Mouse (Mus musculus) kidney, postnatal 10 days (tissue): ENCODE measurements around the gene Btbd9.

Experiments
- DNase-seq: peaks from one replicate; pipeline ENCODE4 v3.0.0; 2021; ENCODE audit warnings: mixed read lengths

The Btbd9 gene

DNA sequence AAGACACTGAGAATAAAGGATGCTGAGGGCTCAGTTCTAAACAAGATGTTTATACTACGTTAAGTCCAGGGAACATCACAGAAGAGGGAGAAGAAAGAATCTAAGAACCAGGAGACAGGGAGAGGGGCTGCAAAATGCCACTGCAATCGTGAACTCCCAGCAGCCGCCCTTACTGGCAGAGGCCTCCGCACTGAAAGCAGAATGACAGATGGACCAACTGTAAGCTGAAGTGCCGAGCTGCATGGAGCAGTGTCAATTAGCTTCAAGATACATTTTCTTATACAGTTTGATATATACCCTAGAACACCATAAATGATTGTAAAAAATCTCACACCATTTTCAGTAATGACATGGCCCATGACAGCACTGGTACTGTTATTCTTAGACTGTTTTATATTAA, 247.4 kb downstream of the Btbd9 start:
- DNase-seq: no peak

DNA sequence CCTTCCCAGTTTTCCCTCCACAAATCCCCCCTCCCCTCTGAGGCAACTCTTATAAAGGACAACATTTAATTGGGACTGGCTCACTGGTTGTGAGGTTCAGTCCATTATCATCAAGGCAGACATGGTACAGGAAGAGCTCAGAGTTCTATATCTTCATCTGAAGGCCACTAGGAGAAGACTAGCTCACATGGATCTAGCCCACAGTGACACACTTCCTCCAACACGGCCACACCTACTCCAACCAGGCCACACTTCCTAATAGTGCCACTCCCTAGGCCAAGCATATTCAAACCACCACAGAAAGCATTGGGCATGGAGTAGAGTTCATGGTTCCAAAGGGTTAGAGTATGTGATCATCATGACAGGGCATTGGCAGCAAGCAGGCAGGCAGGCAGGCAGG, 249.4 kb downstream of the Btbd9 start:
- DNase-seq: no peak

DNA sequence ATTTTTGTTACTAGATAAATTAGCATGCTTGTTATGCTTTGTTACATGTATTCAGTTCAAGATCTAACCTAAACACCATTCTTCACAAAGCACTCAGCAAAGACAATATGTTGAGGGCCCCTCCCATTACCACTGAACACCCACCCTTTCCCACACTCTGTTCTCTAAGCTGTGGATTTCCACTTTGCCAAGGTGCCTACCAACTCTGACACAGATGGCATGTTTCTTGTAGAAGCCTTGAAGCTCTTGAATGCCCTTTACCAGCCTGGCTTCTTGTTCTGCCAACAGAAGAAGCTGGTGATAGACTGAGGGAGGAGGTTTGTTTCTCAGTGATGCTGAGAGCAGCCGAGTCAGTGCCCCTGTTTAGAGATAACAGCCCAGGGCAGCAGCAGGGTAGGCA, 256.0 kb downstream of the Btbd9 start:
- DNase-seq: no peak

DNA sequence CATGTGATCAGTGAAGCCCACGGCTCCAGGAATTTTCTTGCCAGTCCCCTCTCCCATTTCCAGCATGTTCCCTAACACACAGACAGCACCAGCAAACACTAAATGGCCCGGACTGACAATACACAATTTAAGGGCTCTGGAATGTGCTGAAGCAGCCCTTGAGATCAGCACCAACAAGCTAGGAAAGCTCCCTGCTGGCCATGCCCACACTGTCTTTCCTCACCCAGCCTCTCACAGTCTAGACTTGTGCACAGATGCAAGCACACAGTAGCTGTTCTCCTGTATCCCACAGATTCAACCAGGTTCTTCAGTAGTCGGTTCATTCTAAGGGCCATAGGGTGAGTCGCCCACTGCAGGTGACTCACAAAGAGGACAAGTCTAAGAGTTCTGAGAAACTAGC, 263.6 kb downstream of the Btbd9 start:
- DNase-seq: peak; percentile 19

DNA sequence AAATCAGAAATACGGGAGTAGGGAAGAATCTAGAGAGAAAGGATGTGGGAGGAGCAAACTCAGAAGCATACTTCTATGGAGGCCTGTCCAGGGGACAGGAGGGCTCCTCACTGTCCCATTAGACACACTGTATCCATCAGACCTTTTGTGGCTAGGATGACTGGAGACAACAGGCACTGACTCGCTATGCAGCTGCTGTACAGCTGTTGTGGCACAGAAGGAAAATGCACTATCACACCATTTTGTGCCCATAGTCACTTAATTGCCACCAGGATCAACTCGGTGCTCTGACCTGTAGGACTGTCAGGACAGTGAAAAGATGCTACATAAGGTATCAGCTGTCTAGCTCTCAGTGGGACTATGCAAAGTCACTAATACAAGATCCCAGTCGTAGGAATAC, 266.7 kb downstream of the Btbd9 start:
- DNase-seq: no peak

DNA sequence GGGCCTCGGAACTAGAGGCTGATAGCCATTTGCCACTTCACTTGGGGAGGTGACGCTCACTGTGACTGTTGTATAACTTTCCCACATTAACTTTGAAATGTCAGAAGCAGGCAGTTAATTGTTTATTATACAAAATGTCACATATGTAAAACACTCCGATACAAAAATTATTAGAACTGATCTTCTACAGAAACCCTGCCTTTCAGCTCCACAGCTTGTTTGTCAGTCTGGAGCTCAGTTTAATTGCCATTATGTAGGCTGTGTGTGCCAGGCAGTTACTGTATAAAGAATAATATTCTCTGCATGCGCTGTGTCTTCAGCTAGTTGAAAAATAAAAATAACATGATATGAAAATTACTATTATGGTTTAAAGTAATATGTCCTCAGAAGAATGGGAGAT, 267.4 kb downstream of the Btbd9 start:
- no peak for DNase-seq

DNA sequence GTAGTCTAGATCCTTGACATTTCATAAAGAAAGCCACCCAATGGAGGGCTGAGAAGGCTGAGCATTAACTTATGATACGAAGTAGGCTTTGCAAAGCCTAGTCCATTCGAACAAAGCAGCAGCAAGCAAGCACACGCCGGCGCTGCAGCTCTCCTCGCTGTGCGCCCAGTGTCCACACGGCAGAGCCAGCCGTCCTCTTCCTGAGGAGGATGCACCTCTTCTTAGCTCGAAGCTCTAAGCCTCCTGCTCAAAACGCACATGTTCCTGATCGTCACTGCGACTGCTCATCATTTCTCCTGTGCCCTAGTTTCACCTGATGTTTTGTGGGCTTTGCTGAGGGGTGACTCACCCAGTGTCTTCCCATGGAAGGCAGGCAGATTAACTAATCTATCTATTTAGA, 268.0 kb downstream of the Btbd9 start:
- DNase-seq: no peak

DNA sequence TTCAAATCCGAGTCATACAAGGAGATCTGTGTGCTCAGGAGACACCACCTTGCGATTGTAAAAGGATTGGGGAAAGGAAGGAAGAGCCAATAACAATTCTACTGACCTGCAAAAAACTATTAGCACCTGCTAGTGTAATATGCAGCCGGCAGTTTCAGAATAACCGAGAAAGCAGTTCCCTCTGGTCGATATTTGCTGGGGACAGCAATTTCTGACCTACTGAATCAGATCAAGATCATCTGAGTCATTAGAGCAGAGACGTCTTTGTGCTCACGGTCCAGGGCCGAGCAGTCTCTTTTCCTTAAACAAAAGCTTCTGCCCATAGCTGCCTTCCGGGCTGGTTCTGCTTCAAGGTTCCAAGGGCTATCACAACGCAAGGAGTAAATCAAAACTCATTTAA, 269.1 kb downstream of the Btbd9 start:
- DNase-seq: no peak

DNA sequence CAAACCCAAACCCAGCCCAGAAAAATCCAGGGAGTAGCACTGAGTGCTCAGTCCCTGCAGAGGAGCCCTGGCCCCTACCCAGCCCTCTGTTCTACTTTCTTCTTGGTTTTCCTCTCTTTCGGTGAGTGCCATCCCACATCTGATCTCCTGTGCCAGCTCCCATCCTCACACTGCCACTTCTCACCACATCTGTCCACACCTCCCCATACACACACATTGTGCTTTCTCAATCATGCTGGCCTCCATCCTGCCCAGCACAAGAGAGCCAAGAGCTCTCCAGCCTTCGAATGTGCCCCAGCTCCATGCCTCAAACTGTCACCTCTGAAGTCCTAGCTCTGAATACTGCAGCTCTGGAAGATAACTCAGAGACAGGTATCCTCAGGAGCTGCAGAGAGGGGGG, 271.5 kb downstream of the Btbd9 start:
- DNase-seq: no peak

DNA sequence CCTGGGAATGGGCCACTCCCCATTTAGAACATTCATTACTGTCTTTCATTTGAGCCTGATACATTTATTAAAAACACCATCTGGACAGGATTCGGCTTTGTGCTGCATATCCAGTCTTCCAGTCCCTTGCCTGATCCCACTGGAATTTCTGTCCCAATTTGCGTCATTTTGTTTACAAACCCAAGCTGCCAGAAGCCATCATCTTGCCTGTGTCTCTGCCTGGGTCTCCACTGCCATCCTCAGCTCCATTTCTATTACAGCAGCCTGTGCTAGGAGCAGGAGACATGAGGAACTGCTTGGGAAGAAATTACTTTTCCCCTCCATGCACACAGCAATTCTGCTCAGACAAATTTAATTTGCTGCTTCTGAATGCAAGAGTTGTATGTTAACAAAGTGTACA, 274.9 kb downstream of the Btbd9 start:
- DNase-seq: peak; percentile 20

DNA sequence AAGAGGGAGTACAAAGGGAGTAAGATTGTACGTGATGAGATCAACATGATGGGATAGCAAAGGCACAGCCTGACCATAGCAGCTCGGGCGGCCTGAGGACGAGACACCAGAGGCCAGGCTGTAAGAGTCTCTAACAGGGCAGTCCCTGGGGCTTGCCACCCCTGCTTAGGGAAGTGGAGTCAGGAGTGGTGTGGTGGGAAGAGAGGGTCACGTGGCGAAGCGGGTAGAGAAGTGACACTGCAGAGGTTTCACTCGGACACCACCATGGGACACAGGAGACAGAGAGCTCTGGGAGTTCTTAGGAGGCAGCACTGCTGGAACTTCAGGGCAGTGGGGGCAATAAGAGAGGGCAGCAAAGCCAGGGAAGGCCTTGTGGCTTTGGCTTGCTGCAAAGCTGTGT, 278.9 kb downstream of the Btbd9 start:
- no peak for DNase-seq

DNA sequence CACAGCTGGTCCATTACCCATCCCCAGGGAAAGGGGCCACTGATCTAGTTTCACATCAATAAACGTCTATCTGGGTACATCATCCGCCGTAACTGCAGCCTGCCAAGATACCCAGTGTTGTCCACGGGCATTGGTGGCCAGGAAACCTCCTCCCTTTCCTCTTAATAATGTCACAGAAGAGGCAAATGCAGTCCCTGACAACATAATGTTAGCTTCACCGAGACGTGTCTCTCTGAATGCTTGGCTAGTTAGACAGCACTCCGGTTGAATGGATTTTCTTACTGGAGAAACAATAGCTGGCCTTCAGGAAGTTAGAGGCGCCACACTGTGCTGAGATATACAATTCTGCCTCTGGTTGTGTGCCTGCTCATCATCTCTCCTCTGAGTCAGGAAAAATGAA, 280.2 kb downstream of the Btbd9 start:
- no peak for DNase-seq

DNA sequence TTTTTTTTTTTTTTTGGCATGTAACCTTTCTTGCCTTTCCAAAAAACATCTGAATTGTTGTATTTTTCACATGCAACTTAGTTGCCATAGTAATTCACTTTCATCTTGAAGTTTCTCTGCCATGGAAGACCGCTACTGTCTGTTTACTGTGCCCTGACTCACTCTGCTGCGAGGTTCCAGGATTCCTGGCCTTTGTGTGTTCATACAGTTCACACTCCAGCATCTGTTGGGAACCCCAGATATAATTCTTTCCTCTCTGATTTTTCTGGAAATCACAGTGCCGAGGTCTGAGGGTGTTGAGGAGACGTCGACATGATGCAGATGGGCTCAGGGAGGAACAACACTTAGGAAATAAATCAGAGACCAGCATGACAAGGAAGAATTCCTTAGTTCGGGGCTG, 283.6 kb downstream of the Btbd9 start:
- no peak for DNase-seq

DNA sequence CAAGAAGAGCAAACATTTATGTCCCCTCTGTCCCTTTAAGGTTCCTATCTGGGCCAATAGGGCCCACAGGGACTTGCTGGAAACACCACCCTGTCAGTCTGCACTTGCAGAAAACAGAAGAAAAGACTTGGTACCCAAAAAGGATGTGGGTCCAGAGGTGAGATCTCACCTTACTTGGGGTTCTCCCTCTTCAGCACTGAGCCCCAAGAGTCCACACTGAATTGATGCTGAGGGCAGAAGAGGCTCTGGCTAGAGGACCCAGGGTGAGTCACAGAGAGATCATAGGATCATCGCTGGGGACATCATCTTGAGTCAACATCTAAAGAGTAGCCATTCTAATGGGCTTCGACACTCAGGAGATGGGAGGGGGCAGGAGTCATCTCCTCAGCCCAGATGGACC, 290.6 kb downstream of the Btbd9 start:
- DNase-seq: no peak

DNA sequence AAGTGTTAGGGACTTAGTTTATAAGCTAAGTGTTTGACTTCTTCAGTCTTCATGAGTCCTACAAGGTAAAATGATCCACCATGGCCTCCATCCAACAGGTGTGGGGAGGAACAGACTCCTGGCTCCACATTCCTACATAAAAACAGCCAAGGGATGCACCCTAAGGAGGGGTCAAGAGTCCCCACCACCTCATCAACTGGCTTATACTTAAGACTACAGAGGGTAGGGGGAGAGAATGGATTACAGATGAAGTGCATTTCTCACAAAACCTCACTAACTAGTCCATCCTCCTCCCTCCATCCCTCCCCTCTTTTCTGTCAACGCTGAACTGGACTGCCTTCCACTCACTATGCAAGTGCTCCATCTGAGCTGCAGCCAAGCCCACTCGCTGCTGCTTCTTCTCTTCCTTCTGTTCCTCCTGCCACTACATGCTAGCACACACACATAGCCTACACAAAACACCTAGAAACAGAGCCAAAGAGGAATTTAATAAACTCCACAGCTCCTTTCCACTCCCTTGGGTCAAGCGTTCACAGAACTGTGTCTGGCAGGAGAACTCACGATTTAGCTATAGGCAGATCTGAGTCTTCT, 292.7 kb downstream of the Btbd9 start:
- DNase-seq: no peak

DNA sequence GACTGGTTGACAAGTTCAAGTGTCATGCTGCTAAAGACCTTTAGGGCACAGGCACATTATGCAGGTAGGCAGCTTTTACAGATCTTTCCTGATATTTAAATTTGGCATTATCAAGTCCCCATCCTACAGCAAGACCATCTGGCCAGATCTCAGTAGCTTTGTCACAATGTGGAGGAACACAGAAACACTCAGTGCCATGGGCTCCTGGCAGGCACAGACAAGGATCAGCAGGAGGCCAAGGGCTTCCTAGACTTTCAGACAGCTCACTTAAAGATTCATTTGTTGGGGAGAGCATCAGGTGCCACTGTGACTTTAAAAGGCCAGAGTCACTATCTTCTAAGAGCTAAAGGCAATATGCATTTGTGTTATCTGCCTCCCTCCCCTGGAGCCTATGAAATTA, 293.3 kb downstream of the Btbd9 start:
- no peak for DNase-seq

DNA sequence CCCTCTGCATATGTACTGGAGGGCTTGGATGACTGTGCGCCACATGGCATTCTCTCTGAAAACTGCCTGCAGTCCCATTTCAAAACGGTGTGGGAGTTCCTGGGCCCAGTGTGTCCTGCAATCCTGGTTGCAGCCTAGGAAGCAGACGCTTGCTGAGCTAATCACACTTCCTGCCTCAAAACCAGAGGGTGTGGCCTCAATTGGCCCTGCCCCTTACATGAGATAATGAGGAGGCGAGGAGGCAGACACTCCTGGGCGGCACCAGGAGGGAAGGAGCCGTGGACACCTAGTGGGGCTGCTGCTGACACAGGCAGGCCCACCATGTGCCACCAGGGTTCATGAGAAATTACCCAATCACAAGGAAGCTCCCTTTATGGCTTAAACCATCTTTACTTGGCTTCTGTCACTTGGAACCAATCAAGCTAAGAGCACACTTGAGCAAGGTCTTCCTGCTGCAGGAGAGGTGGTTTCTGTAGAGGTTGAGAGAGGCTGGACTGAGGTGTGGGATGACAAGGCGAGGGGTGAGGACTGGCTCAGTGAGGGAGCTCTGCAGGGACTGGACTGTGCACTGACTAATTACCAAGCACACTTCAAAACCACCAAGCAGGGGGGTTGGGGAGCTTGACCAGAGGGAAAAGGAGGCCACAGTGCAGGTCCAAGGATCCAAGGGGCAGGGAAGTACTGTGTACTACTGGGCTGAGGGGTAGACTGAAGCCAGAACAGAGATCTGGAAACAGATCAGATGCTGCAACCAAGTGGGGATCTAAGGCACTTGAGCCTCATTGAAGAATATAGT, 295.8 kb downstream of the Btbd9 start:
- DNase-seq: no peak

DNA sequence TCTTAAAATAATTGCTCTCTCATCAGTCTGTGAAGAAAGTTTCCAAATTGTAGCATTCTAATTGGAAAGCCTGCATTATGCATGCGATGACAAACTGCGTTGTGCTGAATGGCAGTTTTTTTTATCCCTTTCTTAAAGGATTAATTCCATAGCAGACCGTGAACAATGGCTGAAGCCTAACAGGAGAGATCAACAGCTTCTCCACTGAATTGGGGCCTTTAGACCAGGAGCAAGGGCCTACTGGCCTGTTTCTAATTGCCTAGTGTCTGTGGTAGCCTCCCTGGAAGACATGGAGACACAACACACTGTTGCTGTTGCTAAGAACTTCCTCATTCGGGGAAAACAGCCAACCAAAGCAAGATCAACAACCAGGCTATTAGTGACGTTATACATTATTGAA, 296.6 kb downstream of the Btbd9 start:
- no peak for DNase-seq

DNA sequence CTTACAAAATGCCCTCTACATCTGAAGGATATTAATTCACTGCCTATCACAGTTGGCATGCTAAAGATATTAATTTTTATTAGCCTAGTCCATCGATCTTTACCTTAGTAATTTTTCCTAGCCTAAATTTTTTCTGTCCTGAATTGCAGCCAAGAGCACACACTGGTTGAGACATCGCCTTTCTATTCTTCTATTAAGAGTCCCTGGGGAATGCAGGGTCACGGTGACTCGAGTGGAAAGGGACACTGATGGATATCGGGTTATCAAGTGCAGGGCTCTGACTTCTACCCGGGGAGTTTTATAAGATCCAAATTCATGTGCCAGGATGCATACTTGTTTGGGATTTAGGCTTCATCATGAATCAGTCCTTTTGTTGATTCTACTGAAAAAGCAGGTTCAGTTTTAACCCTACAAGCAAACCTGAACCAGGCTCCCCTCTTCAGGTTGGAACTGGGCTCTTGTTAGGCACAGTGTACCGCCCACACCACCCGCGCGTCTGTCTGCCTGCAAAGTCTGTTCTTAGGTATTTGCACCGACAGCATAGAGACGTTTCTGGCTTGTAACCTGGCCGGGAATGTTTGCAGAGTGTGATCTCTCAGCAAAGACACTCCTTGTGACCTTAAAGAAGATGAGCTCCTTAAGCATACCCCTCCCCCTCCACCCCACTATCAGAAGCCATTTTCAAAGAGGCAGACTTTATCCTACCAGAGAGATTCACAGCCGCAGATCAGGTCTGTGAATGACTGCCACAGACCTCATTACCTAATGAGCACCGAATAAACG, 297.5 kb downstream of the Btbd9 start:
- no peak for DNase-seq

DNA sequence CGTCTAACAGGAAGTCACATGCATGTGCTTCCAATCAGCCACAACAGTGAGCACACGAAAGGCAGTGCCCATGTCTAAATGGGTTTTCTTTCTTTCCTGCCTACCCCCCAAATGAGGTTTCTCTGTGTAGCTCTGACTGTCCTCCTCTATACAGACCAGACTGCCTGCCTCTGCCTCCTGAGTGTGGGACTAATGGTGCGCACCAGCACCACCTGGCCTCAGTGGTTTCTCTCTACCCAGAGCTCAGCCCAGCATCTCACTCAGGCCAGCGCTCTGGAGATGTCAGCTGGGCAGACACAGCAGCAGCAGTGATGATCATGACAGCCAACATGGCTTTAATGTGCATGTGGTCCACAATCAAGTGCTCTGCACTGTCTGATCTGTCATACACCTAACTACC, 299.8 kb downstream of the Btbd9 start:
- no peak for DNase-seq

DNA sequence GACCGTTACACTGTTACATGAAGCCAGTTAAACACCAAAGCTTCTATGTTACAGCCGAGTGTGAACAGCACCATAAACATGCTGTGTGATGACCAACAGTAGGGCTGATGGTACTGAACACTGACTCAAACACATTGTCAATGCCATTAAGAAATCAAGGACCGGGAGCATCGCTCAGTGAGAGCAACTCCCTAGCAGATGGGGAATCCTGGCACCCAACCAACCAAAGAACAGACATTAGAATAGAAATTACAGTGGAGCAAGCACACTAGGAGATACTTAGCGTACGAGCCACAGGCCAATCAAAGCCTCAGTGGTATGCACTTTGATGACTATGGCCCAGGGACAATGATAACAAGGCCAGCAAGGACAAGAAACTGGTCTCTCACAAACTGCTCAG, 303.5 kb downstream of the Btbd9 start:
- DNase-seq: no peak

DNA sequence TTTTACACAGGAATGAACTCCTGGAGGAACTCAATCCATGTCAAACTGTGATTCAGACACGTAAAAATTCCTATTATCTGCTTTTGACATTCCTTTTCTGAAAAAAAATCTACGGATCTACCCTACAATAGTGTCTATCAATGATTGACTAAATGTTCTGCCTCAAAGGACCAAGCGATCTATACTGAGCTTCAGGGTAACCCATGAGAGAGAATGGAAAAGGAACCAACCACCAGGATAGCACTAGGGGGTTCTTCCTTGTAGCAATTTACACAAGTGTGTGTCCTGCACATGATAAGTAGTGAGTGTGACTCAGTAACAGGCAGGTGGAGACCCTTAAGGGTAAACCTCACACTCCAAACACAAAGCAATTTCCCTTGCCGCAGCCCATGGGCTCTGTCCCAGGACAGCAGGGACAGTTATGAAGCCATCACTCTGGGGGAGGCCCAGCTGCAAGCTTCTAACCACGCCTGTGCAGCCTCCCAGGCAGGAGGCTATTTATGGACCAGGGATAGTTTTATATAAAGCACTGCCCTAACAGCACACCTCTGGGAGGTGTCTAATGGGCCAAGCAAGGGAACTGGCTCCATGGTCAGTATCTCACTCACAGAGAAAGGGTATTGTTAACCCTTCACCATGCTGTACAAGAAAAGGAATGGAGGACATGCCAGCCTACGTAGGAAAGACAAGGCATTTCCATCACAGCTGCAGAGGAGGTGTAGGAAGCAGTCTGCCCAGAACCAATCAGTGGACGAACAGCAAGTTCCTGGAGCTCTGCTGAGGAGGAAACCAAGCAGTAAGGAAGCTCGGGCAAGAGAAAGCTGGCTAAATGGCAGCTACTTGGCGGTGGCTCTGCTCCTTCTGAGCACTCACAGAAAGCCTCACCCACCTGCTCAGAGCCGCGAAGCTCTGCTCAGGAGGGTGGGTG, 306.9 kb downstream of the Btbd9 start:
- DNase-seq: no peak

DNA sequence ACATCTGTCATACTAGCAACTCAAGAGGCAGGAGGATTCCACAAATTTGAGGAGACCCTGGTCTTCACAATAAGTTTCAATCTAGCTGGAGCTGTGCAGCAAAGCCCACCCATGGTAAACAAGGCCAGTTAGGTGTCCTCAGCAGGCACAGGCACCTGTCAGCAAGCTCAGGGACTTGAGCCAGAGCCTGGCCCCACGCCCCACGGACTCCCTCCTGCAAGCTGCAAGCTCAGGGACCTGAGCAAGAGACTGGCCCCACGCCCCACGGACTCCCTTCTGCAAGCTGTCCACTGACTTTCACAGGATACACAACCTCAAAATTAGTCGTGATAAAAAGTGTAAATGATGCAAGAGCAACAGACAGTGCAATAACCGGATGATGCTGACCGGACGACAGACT, 307.8 kb downstream of the Btbd9 start:
- no peak for DNase-seq
